Mouse (Mus musculus): ENCODE data around the gene Dirc2.

DNA sequence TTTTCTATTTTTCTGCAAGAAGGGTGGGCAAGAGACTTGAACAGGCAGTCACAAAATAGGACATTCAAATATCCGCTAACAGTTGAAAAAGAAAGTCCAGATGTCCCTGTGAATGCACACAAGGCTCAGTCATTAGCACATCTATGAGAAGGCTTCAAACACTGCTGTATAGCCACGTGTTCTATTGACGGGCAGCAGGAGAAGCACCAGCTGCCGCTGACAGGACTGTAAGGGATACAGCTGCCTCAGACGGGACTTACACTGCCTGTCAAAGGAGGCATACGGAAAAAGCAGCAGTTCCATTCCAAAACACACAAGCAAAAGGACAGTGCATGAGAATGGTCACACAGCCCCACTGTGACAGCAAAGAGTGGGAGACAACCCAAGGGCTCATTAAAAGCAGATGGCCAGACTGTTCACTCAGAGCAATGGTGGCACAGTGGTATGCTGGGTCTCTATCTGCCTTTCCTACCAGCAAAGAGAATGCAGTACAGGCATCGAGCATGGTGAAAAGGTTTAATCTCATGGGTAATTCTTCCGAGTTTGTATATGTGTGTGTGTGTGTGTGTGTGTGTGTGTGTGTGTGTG is 39.9 kb downstream of the Dirc2 start:
- no peak for TF ChIP-seq CTCF (IDR thresholded peaks at IDR 0.05; ENCODE audit: low read depth)
- TF ChIP-seq EP300 (IDR thresholded peaks at IDR 0.05; ENCODE audit: low read depth): no peak
